Mouse (Mus musculus) T-helper 17 cell (primary cell): ENCODE data around the gene Pard3.

Source experiments
- in situ Hi-C, 2 experiments: fragments of 300-600 bp; cut with MboI, MseI; formaldehyde crosslinking; loops; 1 replicate in 1 of 2; 2 replicates in 1 of 2; pipeline ENCODE4 v1.15.1; 2025; ENCODE audit warnings: high pct_unique_total_duplicates in 2 of 2

Gene Pard3

DNA sequence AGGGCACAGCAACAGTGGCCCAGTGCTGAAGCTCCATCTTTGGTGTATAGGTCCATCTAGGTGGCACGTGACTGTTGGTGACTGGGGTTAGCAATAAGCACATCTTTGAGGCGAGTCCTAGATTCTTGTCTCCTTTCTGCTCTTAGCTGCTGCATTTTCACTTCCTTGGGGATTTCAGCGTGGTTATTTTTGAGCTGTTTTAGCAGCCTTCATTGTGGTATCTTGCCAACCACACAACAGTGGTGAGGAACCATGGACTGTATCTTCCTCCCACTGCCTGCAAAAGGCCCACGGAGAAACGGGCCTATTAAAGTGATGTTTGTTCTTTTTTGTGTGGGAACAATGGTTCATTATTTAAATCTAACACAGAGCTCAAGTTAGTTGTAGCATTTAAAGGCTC lies 363.2 kb downstream of the Pard3 start:
- in situ Hi-C loops, result no loop called here

DNA sequence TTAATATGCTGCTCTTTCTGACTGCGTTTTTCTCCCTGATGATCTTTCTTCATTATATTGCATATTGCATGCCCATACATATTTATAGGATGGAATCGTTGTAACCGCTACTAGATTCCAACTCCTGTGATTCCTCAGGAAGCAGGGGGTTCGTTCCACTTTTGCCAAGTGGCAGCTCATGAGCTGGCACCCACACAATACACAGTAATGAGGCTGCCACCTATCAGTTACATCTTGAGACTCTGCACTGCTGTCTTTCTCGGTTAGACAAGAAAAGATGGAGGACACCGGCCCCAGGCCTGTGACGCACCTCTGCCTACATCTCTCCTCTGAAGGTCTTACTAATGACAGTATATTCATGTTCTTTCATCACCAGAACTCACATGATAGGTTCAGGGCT lies 364.3 kb downstream of the Pard3 start:
- in situ Hi-C loops, result no loop called here

DNA sequence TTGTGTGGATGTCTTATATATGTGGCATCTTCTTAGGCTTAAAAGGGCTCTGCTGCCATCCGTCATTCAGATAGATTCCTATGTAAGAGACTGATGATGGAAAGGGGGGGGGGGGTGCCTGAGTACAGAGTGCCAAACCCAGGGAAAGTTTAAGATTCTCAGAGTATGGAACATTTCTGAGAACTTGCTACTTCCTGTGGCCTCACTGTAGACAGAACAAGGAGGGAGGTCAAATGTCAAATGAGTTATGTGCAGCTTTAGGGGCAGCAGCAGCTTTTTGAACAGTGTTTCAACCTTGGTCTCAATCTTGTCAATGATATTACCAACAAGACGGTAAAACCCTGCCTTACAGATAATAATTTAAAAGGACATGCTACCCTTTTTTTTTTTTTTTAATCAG lies 367.5 kb downstream of the Pard3 start:
- in situ Hi-C loops, result no loop called here

DNA sequence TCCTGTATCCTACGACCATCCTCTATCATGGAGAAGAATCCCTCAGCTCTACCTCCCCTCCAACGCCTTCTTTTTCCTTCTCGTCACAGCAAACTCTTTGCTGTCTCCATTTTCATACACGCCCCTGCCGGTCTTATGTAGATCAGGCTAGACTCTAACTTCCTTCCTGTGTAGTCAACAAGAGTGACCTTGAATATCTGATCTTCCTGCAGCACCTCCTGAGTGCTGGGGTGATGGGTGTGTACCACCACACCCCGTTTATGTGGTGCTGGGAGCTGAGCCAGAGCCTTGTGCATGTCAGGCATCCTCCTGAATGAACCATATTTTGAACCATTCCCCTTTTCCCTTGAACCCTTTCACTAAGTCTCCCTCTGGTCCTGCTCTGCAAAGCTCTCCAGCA lies 372.3 kb downstream of the Pard3 start:
- in situ Hi-C loops, result no loop called here

DNA sequence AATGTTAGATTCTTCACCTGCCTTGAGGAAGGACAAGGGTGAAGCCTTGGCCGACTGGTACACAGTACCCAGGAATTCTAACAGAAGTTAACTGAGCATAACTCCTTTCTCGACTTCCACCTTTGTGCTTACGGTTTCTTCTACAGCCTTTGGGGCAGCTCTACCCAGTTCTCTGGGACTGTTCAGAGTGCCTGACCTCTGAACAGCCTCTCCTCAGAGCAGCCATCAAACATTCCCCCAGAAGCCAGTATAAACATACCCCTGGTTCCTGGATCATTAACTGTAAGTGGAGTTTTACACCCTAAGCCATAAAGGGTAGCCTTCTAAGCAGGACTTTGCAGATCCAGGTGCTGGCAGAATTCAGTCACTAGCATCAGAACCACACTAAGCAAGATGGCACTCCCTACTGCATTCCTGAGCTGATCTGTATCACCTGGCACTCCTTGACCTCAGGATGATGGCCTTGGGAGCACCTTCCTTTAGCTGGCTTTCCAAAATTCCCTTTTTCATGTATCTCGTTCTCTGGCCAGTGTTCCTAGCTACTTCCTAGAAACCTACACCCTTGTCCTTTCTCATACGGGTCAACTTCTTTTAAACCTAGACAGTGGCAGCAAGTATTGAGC lies 374.0 kb downstream of the Pard3 start:
- in situ Hi-C loops, result no loop called here

DNA sequence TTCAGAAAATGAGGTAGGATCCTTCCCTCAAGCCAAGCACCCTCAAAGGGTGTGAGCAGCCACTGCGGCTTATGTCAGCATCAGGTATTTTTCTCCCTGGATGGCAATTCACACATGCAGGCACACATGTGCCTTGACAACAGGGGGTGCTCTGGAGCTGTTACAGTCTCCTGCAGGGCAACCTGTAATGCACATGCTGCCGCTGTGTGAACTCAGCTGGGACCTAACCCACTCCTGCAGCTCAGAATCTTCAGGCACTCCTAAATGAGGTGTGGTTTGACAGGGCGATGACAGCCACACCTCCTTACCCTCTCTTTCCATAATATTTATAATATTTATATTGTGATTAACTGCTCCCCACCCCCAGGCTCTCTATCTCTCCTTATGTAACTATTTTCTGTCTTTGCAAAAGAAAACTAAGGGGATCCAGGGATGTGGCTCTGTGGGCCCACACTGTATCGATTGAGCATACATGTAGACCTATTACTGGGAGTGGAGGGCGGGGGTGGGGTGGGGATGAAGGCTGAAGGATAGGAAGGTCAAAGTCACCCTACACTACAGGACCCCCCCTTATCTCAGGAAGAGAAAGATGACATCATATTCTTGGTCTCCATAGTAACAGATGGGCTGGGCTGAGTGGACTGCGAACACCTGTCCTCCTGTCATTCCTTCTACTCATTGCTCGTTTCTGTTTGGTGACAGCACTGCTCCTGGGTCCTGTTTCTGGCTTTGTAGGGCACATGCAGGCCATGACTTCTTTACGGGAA lies 375.1 kb downstream of the Pard3 start:
- in situ Hi-C loops, result no loop called here

DNA sequence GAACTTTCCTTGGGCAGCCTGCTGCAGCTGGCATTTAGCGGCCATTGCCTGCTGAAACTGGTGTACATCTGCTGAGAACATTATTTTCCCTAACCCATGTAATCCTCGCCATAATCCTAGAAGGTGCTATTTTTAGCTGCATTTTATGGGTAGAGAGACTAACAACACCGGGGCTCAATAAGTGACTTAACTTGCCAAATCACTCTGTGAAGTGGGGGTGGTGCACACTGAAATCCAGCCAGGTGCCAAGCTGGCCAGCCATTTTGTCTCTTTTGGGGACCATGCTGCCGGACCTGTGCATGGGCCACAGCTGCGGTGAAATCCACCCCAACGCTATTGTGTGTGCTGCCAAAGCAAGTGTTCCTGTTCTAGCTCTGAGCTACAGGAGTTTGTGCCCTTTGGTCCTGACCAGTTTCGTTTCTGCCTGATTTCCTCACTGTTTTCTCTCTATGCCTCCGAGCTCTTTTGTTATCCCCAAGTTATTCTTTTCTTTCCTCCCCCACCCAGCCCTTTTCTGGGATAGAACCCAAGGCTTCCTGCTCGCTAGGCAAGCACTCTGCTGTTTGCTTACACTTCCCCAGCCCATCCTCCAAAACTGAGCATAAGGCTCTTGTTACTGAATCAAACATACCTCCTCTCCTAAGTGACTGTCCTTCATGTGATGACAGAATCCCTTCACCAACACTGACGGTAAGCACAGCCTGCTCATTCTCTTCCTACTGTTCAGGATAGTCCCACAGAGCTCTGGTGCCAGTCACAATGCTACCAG lies 375.9 kb downstream of the Pard3 start:
- in situ Hi-C loops, result no loop called here

DNA sequence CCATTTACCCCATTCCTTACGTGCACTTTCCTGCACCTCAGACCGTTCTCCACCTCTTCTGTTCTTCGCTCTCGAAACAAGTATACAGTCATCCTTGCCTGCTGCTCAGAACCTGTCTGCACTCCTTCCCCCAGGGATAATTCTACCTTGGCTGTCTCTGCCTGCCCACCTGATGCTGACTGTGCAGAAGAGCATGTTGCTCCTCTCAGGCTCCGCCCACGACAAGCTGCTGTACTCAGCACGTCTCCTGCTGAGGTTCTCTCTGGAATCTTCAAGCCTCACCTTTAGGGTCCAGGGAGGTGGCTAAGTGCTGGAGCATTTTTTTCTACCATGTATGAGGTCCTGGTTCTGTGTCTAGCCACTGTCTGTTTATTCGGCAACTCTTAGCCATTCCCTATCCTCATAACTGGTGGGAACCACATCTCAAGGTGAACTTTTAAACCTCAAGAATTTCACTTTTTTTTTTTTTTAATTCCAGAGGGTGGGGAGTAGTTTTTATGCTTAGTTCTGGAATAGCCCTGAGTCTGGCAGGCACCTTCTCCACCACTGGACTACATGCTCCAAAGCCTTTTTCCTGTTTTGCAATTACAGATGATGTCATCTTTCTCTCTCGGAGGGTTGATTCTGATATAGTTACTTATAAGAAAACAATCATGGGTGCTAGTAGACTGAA lies 376.6 kb downstream of the Pard3 start:
- in situ Hi-C loops, result no loop called here

DNA sequence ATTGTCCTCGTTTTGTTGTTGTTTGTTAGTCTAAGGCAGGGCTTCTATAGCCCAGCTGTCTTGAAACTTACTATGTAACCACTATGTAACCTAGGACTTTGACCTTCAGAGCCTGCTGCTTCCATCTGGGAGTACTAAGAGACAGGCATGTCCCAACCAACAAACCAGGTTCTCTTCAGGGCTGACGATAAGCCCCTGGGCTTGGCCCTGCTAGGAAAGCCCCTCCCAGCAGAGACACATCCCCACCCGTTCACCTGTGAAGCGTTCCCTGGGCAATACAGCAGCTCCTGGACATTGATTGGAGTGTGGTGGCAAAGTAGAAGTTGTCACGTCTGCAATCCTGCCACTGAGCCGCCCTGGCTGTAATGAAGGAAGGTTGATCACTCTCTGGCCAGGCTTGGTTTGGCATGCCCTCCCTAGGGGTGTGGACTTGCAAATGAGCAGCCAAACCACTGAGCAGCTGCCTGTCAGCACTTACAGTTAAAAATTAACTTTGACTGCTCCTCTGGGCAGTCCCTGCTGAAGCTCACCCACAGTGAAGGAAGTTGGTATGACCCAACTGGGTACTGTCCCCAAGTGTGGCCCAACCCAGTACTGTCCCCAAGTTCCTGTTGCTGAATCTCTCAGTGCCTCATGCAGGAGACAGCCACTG lies 377.3 kb downstream of the Pard3 start:
- in situ Hi-C loops, result no loop called here

DNA sequence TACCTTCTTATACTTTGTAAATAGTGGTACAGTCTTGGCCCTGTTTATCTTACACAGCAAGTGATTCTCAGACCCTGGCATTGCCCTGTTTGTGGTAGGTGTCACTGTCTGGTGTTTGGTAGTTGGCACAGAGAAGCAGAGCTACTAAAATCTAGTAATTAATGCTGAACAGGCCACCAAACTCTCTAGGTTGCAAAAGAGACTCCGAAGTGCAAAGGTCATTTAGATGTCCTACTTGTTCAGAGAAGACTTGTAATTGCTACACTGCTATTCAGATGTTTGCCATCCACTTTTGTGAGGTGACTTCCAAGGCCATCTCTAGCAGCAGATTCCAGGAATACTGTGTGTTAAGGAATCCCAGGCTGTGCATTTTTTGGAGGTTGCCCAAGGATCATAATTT lies 383.7 kb downstream of the Pard3 start:
- in situ Hi-C loops, result no loop called here

DNA sequence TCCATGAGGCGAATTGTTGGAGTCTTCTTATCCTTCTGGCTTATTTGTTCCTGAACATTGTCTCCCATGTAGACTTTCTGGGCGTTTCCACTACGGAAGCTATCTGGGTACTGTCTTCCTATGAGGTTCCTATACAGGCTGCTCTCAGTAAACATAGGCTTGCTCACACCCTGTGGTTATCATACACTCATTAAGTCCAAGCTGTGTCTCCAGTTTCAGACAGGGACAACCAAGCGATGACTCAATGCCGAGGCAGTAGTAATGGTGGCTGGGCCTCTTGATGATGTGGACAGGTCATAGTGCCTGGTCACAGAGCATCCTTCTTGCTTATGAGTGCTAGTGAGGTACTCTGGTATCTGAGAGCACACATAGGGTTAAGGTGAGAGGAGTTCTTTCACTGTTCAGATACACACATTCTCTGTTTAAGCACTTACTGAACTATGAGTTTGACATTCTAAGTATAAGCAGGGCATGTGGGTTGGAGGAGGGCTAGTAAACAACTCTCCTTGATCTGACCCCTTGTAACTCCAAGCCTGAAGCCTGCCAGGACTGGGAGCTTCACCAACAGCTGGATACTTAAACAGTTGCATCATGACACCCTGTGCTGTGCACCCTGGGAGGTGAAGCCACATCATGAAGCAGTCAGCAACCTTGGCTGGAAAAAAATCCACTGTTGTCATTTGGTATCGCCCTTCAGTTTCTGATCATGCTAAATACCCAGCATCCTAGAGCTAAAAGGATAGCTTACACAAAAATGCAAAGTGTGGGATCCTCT lies 385.6 kb downstream of the Pard3 start:
- in situ Hi-C loops, result no loop called here

DNA sequence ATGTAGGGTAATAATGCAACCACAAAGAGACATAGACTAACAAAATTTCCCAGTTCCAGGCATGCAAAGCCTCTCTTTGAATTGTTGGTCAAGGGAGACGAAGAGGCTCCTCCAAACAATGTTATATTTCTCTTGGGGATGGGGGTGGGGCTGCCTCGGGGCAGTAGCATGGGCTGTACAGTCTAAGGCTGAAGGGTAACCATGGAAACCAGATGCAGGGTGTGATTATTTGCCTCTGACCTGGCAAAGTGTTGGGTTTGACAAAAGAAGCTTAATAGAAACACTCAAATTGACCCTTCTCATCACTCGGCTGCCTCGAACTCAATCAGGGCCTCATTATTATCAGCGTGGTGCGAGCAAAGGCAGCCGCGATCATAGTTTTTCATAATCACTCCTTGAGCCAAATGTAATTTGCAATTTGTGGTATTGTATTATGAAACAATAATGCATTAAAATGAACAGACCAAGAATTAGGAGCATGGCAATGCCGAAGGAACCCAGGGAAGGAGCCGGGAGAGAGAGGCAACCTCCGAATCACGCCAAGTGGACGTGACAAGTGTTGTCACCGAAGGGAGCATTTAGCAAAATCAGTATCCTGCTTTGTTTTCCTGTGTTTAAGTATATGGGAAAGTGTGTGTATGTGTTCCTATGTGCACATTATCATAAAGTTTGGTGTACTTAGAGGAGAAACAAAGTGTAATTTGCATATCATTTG lies 387.4 kb downstream of the Pard3 start:
- in situ Hi-C loops, result no loop called here

DNA sequence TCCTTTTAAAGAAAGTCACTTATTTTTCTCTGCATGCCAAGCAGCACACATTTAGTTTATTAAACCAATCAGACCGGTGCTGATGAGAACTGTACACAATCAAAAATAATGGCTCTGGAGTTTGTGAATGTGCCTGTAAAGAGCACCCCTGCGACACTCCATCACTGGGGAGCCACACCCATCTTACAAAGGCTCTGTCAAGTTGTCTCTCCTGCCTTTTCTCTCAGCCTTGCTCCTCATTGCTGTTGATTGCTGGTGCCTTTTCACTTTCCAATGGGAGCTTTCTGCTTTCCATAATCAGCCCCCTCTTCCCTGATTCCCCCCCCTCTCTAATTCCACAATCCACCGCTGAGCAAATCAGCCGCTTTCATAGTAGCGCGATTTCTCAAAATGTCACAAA lies 388.7 kb downstream of the Pard3 start:
- in situ Hi-C loops, result no loop called here

DNA sequence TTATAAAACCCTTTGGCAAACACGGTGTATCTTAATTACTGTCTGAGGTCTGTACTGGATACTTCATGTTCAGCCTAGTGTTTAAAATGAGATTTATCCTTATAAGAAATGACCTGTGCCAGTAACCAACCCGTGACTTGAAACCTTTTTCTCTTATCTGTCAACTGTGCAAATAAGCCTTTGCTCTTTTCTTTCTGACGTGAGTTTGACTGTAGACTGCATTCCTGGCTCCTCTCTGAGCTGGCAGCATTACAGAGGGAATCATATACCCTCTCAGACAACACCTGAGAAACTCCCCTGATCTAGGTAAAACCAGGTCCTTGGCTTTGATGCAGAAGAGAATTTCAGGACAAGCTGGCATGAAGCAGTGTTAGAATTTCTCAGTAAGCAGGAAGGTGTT lies 394.2 kb downstream of the Pard3 start:
- in situ Hi-C loops, result no loop called here

DNA sequence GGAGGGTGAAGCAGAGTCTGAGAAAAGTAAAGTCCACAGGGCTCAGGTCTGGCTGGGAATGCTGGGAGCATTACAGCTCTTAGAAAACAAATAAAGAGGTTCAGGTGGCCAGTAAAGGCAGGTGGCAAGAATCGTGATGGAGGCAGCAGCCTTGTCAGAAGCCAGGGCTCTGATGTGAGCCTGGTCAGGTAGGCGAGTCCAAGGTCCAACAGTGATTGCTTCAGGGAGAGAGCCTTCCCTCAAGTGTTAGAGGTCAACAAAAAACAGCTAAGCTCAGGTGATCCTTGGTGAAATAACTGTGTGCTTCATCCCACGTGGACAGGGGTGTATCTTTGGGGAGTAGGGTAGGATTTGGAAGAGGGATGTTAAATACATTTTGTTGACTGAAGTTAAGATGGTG lies 397.5 kb downstream of the Pard3 start:
- in situ Hi-C loops, result no loop called here

DNA sequence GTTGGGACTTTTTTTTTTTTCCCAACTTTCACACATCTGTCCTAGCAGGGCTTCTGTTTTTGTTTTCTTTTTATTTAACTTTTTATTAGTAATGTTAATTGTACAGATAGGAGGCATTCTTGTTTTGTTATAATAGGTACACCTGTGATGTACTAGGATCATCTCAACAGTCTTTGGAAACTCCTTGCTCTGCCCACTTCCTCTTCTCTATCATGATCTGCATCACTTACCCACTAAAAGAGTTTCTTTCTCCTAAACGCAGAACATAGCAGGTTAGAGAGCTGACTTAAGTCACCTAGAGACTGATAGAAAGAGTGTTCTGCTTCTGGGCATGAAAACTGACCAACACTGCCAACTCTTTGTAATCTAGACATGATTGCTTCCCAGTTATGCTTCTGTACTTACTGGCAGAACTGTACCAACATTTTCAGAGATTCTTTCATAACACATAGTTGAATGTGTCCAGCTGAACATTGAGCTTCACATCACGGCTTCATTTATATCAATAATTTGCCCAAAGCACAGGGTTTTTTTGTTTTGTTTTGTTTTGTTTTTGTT lies 398.8 kb downstream of the Pard3 start:
- in situ Hi-C loops, result no loop called here

DNA sequence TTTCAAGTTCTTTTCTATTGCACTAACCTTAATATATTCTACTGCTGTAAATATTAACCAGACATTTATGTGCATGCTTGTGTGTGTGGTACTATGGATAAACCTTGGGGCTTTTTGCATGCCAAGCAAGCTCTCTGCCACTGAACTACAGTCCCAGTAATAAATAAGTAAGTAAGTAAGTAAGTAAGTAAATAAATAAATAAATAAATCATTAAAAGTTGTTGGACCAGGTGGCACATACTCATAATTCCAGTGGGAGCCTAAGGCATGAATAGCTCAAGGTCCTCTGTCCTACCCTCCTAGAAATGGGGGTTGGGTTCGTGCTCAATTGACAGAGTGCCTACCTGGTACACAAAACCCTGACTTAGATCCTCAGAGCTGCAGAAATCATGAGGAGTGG lies 400.6 kb downstream of the Pard3 start:
- in situ Hi-C loops, result no loop called here

DNA sequence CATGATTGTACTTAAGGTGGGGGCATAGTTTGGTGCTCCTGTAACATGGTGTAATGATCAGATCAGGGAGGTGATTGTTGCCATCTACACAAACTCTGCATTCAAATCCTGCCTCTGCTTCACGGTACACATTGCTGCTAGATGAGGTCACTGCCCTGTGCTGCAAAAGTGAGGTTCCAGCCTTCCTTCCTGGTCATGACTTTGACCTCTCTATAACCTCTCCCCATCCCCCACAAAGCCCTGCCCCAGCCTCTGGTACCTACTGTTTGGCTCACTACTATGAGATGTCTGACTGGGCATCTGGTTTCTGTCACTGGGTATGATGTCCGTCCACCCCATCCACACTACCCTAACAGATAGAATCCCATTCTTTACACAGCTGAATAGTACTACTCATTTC lies 408.5 kb downstream of the Pard3 start:
- in situ Hi-C loops, result no loop called here

DNA sequence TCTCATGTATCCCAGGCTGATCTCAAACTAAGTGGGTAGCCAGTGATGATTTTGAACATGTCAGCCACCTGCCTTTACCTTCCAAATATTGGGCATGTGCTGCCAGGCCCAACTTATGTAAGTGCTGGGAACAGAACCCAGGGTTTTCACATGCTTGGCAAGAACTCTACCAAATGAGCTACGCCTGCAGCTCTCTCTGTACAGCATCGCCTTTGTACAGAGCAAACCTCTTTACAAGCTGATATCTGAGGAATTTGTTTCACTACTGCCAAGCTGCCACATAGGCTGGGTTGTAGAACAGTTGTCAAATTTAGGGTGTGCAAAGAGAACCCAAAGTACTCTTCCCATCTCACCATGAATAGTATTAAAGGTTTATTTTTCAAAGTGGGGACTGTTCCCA lies 416.3 kb downstream of the Pard3 start:
- in situ Hi-C loops, result no loop called here

DNA sequence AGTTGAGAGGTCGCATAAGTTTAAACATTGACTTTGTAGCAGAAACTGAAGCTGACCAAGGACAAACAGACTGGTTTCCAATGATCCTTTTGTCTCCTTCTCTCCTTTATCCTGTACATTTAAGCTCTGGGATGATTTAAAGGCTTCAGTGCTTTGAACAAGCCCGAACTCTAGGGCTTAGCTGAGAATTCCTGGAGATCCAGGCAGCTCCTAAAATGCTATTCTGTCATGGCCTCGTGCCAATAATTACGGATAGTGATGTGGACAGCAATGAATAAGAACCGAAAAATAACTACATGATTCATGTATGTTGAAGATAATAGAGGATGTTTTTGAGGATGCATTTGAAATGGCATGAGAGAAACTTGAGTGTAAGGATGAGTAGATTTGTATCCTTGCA lies 421.9 kb downstream of the Pard3 start:
- in situ Hi-C loops, result no loop called here
